Mouse (Mus musculus): ENCODE measurements around the gene Olfr1378.

DNA sequence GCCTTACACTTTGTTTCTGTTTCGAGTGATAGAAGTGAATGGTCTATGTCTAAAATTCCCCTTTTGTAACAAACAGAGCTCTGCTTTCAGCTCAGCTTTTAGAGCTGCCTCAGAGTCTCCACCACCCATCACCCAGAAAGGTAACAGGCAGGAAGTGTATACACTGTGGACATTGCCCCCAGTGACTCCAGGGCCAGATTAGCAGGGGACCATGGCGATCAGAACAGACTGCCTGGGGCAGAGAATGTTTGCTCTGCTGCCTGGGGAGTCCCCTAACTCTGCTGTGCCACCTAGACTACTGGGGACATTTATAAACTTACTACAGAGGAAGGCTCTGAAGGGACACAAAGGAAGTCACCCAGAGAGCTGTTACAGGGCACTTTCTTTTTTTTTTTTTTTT, 50.0 kb downstream of the Olfr1378 start:
- TF ChIP-seq CHD2 (IDR thresholded peaks at IDR 0.05; ENCODE audit: low read depth, low read length) (no peak), HCFC1 (IDR thresholded peaks at IDR 0.05; ENCODE audit: borderline replicate concordance, insufficient read depth, low read length) (no peak)
